Mouse (Mus musculus) CH12.LX (cell line): Measurements from ENCODE around the gene Kalrn. TPM values are rescaled to one million over a fixed set of nuclear protein-coding genes. Genes with fewer than 3 reads are reported as not detected.

Source experiments
- DNase-seq: peaks from one replicate; pipeline ENCODE4 v3.0.0-alpha.2; 2013; ENCODE audit errors: extremely low read depth
- H3K27ac ChIP-seq: 2 replicates; pipeline ENCODE4 v1.5.1; 2012; ENCODE audit warnings: low read depth, mild to moderate bottlenecking, control low read depth, moderate library complexity; ENCODE audit not compliant: insufficient read depth
- H3K27me3 ChIP-seq: replicated peaks from 2 replicates; pipeline ENCODE3; 2012; ENCODE audit warnings: inconsistent platforms
- H3K36me3 ChIP-seq, 2 experiments: replicated peaks in 1 of 2; 2 replicates each; pipeline versions ENCODE3 to v1.6.1; 2012; ENCODE audit warnings: inconsistent platforms in 1 of 2, low read length in 1 of 2, mild to moderate bottlenecking in 1 of 2, mixed read lengths in 1 of 2, moderate library complexity in 1 of 2; ENCODE audit not compliant: control insufficient read depth in 1 of 2, insufficient read depth in 1 of 2
- H3K4me1 ChIP-seq, 2 experiments: 2 replicates each; pipeline ENCODE4 v1.6.1; 2012; ENCODE audit warnings: inconsistent platforms in 1 of 2, moderate library complexity in 1 of 2; ENCODE audit not compliant: insufficient read depth in 2 of 2, control insufficient read depth in 1 of 2
- H3K4me2 ChIP-seq: 2 replicates; pipeline ENCODE4 v1.6.1; 2012; ENCODE audit warnings: low read depth, mild to moderate bottlenecking, control low read depth; ENCODE audit not compliant: poor library complexity, insufficient read depth, severe bottlenecking
- H3K4me3 ChIP-seq, 3 experiments: fragments of 150-350 bp in 1 of 3; sonication (generic) in 1 of 3; replicated peaks in 1 of 3; 2 replicates each; pipeline versions ENCODE3 to v1.5.1; 2011 to 2012; ENCODE audit warnings: low read depth in 2 of 3, low read length in 2 of 3, mild to moderate bottlenecking in 2 of 3, moderate library complexity in 2 of 3, control low read depth in 1 of 3, improper control_type of control experiment in 1 of 3, inconsistent platforms in 1 of 3, mixed read lengths in 1 of 3; ENCODE audit not compliant: poor library complexity in 1 of 3
- H3K79me2 ChIP-seq: replicated peaks from 2 replicates; pipeline ENCODE4 v1.6.1; 2012; ENCODE audit warnings: mild to moderate bottlenecking, moderate library complexity; ENCODE audit not compliant: control insufficient read depth, poor library complexity, insufficient read depth, severe bottlenecking; ENCODE audit errors: extremely low read depth
- H3K9ac ChIP-seq: 2 replicates; pipeline ENCODE4 v1.6.1; 2012; ENCODE audit warnings: low read depth, mild to moderate bottlenecking, control low read depth, moderate library complexity; ENCODE audit not compliant: insufficient read depth
- H3K9me3 ChIP-seq: replicated peaks from 2 replicates; pipeline ENCODE3; 2012; ENCODE audit warnings: low read length, inconsistent platforms, mixed read lengths
- CHD2 ChIP-seq: IDR thresholded peaks from 2 replicates; pipeline ENCODE4 v1.6.1; 2011; ENCODE audit warnings: low read length, improper control_type of control experiment
- CTCF ChIP-seq, 2 experiments: IDR thresholded peaks in 1 of 2; conservative IDR thresholded peaks in 1 of 2; 2 replicates each; pipeline ENCODE4 v1.5.1; 2011 to 2012; ENCODE audit warnings: low read depth in 2 of 2, low read length in 2 of 2, improper control_type of control experiment in 1 of 2, inconsistent platforms in 1 of 2, mild to moderate bottlenecking in 1 of 2, moderate library complexity in 1 of 2
- E2F4 ChIP-seq: IDR thresholded peaks from 2 replicates; pipeline ENCODE4 v1.6.1; 2011; ENCODE audit warnings: low read depth, low read length, improper control_type of control experiment; ENCODE audit not compliant: insufficient replicate concordance
- ETS1 ChIP-seq: conservative IDR thresholded peaks from 2 replicates; pipeline ENCODE4 v1.6.1; 2012; ENCODE audit warnings: low read depth, mild to moderate bottlenecking, inconsistent platforms, low read length, improper control_type of control experiment, moderate library complexity
- GABPA ChIP-seq: IDR thresholded peaks from 2 replicates; pipeline ENCODE4 v1.6.1; 2012; ENCODE audit warnings: low read depth, low read length, improper control_type of control experiment, inconsistent platforms; ENCODE audit not compliant: insufficient replicate concordance
- JUND ChIP-seq: conservative IDR thresholded peaks from 2 replicates; pipeline ENCODE4 v1.6.1; 2011; ENCODE audit warnings: low read depth, low read length, improper control_type of control experiment
- MAFK ChIP-seq: IDR thresholded peaks from 2 replicates; pipeline ENCODE4 v1.6.1; 2011; ENCODE audit warnings: low read length, improper control_type of control experiment; ENCODE audit not compliant: insufficient replicate concordance
- NELFE ChIP-seq: IDR thresholded peaks from 2 replicates; pipeline ENCODE4 v1.6.1; 2011; ENCODE audit warnings: low read depth, low read length, improper control_type of control experiment
- RAD21 ChIP-seq: IDR thresholded peaks from 2 replicates; pipeline ENCODE4 v1.6.1; 2011; ENCODE audit warnings: low read depth, mild to moderate bottlenecking, low read length, improper control_type of control experiment, moderate library complexity
- SIN3A ChIP-seq: IDR thresholded peaks from 2 replicates; pipeline ENCODE4 v1.6.1; 2012; ENCODE audit warnings: low read length, improper control_type of control experiment, inconsistent platforms
- SMC3 ChIP-seq: IDR thresholded peaks from 2 replicates; pipeline ENCODE4 v1.6.1; 2011; ENCODE audit warnings: low read depth, low read length, improper control_type of control experiment
- TBP ChIP-seq: conservative IDR thresholded peaks from 2 replicates; pipeline ENCODE4 v1.6.1; 2011; ENCODE audit warnings: low read depth, low read length, improper control_type of control experiment
- TCF12 ChIP-seq: IDR thresholded peaks from 2 replicates; pipeline ENCODE4 v1.6.1; 2014; ENCODE audit warnings: low read depth, mild to moderate bottlenecking, inconsistent platforms, low read length, improper control_type of control experiment
- UBTF ChIP-seq: IDR thresholded peaks from 2 replicates; pipeline ENCODE4 v1.6.1; 2012; ENCODE audit warnings: low read depth, mild to moderate bottlenecking, inconsistent platforms, low read length, improper control_type of control experiment, moderate library complexity
- USF1 ChIP-seq: IDR thresholded peaks from 2 replicates; pipeline ENCODE4 v1.6.1; 2014; ENCODE audit warnings: low read depth, mild to moderate bottlenecking, inconsistent platforms, low read length, improper control_type of control experiment
- ZC3H11A ChIP-seq: IDR thresholded peaks from 2 replicates; pipeline ENCODE4 v1.6.1; 2012; ENCODE audit warnings: low read depth, mild to moderate bottlenecking, inconsistent platforms, low read length, improper control_type of control experiment
- ZMIZ1 ChIP-seq: IDR thresholded peaks from 2 replicates; pipeline ENCODE4 v1.6.1; 2012; ENCODE audit warnings: low read depth, mild to moderate bottlenecking, inconsistent platforms, low read length, improper control_type of control experiment
- ZNF384 ChIP-seq: IDR thresholded peaks from 2 replicates; pipeline ENCODE4 v1.6.1; 2012; ENCODE audit warnings: low read depth, low read length, improper control_type of control experiment, inconsistent platforms
- dilution Hi-C: fragments of 300-500 bp; cut with MboI; formaldehyde crosslinking; loops from 2 replicates; pipeline ENCODE4 v1.14.3; 2020; ENCODE audit warnings: low sequenced_read_pairs; ENCODE audit not compliant: extremely low pct_unique_long_range_greater_than_20kb, extremely low pct_ligation_motif_present
- in situ Hi-C: fragments of 300-500 bp; cut with MboI; formaldehyde crosslinking; loops from 3 replicates; pipeline ENCODE4 v1.14.3; 2019; ENCODE audit warnings: low sequenced_read_pairs, low pct_ligation_motif_present, low pct_unique_long_range_greater_than_20kb, mixed read lengths
- polyA plus RNA-seq: library from polyadenylated mRNA; unstranded; fragments of >175 nt; gene quantifications from 2 replicates; pipeline ENCODE4 v1.2.1, GENCODE M21; 2012; ENCODE audit warnings: low read depth; ENCODE audit not compliant: insufficient read length
- total RNA-seq, 2 experiments: library from RNA; depleted of rRNA; stranded (reverse); fragments of 300-350 nt in 1 of 2; fragments of >200 nt in 1 of 2; gene quantifications; 2 replicates each; pipeline ENCODE4 v1.2.3; 2012 to 2014

Kalrn gene
- total and polyA plus RNA-seq, 3 experiments, result 0.08 to 0.09 TPM; not detected in 1

DNA sequence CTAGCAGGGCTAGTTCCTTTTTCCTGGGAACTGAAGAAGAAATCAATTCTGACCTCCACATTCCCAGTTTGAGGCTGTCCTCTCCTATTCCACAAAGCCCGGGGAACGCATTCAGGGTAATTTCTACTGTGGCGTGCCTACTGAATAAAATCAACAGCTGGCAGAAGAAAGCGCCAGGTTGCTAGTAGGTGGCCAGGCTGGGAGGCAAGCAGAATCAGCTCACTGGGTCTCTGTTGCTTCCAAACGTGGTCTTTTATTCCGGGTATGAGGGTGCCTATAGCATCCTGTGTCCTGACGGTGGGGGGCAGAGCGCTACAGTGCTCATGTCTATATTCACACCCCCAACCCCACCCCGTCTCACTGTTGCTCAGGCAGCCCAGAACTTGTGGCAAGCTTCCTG is 460.2 kb downstream of the Kalrn start:
- no peak for DNase-seq
- Histone ChIP-seq H3K36me3 (no peaks in the 10 kb centered on the region), H3K9me3 (no peaks in the 10 kb centered on the region), H3K9ac (no peak overlapping the region), H3K79me2 (no peaks in the 10 kb centered on the region), H3K4me1 (peaks cover 7 to 31% of the 10 kb centered on the region in 2 experiments), H3K27ac (no peak overlapping the region), H3K4me2 (no peak overlapping the region), H3K27me3 (peaks cover 21% of the 10 kb centered on the region), H3K4me3 (no peak overlapping the region)
- TF ChIP-seq UBTF (no peak), JUND (no peak), TCF12 (no peak), RAD21 (no peak), SIN3A (no peak), E2F4 (no peak), SMC3 (no peak), NELFE (no peak), TBP (no peak), GABPA (no peak), ETS1 (no peak), ZMIZ1 (no peak), USF1 (no peak), ZNF384 (no peak), MAFK (no peak)
- dilution Hi-C loops, result no loop called here
- in situ Hi-C loops, result no loop called here

DNA sequence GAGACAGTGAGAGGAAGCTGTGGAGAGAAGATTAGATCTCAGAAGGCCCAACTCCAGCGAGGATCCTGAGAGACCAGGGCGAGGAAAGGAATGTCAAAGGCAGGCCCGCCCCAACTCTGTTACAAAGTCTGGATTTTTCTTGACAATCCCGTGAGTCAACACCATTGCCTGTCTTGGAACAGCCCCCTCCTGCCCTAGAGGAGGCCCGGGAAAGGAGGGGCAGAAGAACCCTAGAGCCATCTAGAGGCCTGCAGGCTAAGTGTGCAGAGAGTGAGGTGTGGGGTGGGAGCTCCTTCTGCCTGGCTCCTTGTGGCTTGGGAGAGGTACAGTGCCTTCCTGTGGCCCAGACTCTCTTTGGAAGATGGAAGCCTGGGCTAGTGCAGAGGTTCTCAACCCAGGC is 460.8 kb downstream of the Kalrn start:
- Histone ChIP-seq H3K9ac (no peak overlapping the region), H3K4me1 (peaks cover 7 to 31% of the 10 kb centered on the region in 2 experiments), H3K27ac (no peak overlapping the region), H3K79me2 (no peaks in the 10 kb centered on the region), H3K36me3 (no peaks in the 10 kb centered on the region), H3K9me3 (no peaks in the 10 kb centered on the region), H3K27me3 (peaks cover 21% of the 10 kb centered on the region), H3K4me3 (no peak overlapping the region), H3K4me2 (no peak overlapping the region)
- dilution Hi-C loops, result no loop called here
- peak; percentile 19 for DNase-seq
- TF ChIP-seq RAD21 (peak; percentile 71), CHD2 (no peak), CTCF (conservative IDR thresholded peaks at IDR 0.05 in 1 of 2, IDR thresholded peaks at IDR 0.05 in 1 of 2; ENCODE audit: low read depth in 2 of 2, low read length in 2 of 2) (peak in 1 of 2 experiments; percentile 75; a peak in 2 of 4 replicates), SMC3 (peak; percentile 71), SIN3A (no peak), ZC3H11A (peak; percentile 5; the same call in 1 of the 2 replicates)
- in situ Hi-C loops, result no loop called here
